Mouse (Mus musculus) intestine, postnatal 0 days (tissue): ENCODE measurements around the gene Lgr6. TPM values are rescaled to one million over a fixed set of nuclear protein-coding genes. Genes with fewer than 3 reads are reported as not detected.

Source experiments
- ATAC-seq: fragments of 200-750 bp; cut with Nextera tagmentation; 2 replicates; pipeline ENCODE4 v1.8.0; 2017; ENCODE audit warnings: mild to moderate bottlenecking, moderate TSS enrichment, moderate library complexity
- H3K27ac ChIP-seq: fragments of 300-500 bp; sonication (generic); 2 replicates; pipeline ENCODE4 v1.5.1; 2014; ENCODE audit warnings: mild to moderate bottlenecking, low read depth, low read length, moderate library complexity
- H3K27me3 ChIP-seq: fragments of 300-500 bp; sonication (generic); replicated peaks from 2 replicates; pipeline ENCODE4 v1.6.1; 2014; ENCODE audit warnings: low read length, mixed read lengths; ENCODE audit not compliant: control insufficient read depth, insufficient read depth
- H3K36me3 ChIP-seq: fragments of 300-500 bp; sonication (generic); 2 replicates; pipeline ENCODE4 v1.6.1; 2014; ENCODE audit warnings: mild to moderate bottlenecking, moderate library complexity; ENCODE audit not compliant: control insufficient read depth, insufficient read depth
- H3K4me1 ChIP-seq: fragments of 300-500 bp; sonication (generic); replicated peaks from 2 replicates; pipeline ENCODE4 v1.6.1; 2014; ENCODE audit warnings: antibody characterized with exemption, low read length, mixed read lengths; ENCODE audit not compliant: control insufficient read depth, insufficient read depth
- H3K4me2 ChIP-seq: fragments of 300-500 bp; sonication (generic); replicated peaks from 2 replicates; pipeline ENCODE4 v1.6.1; 2014; ENCODE audit warnings: low read depth, mild to moderate bottlenecking, moderate library complexity
- H3K4me3 ChIP-seq: fragments of 300-500 bp; sonication (generic); 2 replicates; pipeline ENCODE4 v1.5.1; 2014; ENCODE audit warnings: low read depth, low read length
- H3K9ac ChIP-seq: fragments of 300-500 bp; sonication (generic); 2 replicates; pipeline ENCODE4 v1.6.1; 2014; ENCODE audit warnings: mild to moderate bottlenecking, low read depth, low read length
- H3K9me3 ChIP-seq: fragments of 300-500 bp; sonication (generic); 2 replicates; pipeline ENCODE4 v1.6.1; 2016; ENCODE audit warnings: mixed run types; ENCODE audit not compliant: control insufficient read depth
- CTCF ChIP-seq: sonication (generic); IDR thresholded peaks from 2 replicates; pipeline ENCODE4 v1.5.1; 2016; ENCODE audit warnings: low read depth, mild to moderate bottlenecking, control low read depth, antibody characterized with exemption, moderate library complexity
- WGBS: fragments of 180-500 bp; shearing (Covaris S2); extraction: QIAGEN DNeasy Blood & Tissue Kit; methylation state at CpG from one replicate; pipeline ENCODE4 v1.1.7; 2014; 5-methylcytosine and 5-hydroxymethylcytosine counted together
- polyA plus RNA-seq: library from polyadenylated mRNA; unstranded; fragments of >200 nt; fragmentation: Nextera tagmentation; extraction: Ambion mirVana; gene quantifications from 2 replicates; pipeline ENCODE4 v1.2.1, GENCODE M21; 2015

Lgr6 gene
- polyA plus RNA-seq, 1 experiment from 2014 or later, result 0.44 TPM

DNA sequence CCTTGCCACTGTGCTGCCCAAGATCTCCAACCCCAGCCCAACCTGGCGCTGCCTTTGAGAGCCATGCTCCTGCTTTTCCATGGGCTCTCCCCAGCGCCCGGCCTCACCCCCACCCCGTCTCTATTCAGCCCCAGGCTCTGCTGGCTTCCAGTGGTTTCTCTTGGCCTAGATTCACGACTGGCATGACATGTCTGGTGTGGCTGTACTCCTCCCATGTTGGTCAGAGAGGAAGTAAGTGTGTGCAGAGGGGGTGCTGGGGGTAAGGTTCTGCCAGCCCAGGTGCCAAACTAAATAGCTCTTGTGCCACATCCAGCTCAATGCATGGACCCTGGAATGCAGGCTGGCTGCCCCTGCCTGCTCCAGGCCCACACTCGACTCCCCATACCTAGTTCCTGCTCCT, 44.9 kb downstream of the Lgr6 start:
- H3K4me2 ChIP-seq, result no peak overlapping the region
- no peak overlapping the region for H3K4me3 ChIP-seq
- H3K9ac ChIP-seq, result no peak overlapping the region
- no peaks in the 10 kb centered on the region for H3K9me3 ChIP-seq
- no peaks in the 10 kb centered on the region for H3K4me1 ChIP-seq
- no peaks in the 10 kb centered on the region for H3K27me3 ChIP-seq
- no peaks in the 10 kb centered on the region for H3K36me3 ChIP-seq
- 77% methylated on average over 6 of the region's 6 CpGs for WGBS
- H3K27ac ChIP-seq, result no peak overlapping the region
- no peak for TF ChIP-seq CTCF
- no peak for ATAC-seq

DNA sequence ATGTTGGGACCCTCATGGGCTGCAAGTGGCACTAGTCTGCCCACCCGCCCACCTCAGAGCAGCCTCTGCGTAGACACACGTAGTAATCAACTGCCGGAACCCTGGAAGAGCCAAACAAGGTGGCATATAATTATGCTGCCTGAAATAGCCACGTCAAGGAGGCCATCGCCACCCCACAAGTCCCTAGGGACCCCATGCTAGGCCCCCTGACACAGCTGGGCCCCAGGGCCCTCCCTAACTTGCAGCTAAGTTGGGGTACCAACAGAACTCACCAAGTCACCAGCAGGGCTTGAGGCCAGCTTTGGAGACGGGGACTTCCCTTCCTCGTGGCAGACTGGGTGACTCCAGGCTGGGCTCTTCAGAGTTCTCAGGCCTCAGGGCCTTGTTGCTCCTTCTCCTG, 48.2 kb downstream of the Lgr6 start:
- Histone ChIP-seq H3K4me1 (no peaks in the 10 kb centered on the region), H3K36me3 (no peaks in the 10 kb centered on the region), H3K9me3 (no peaks in the 10 kb centered on the region), H3K9ac (no peak overlapping the region), H3K4me2 (no peak overlapping the region), H3K4me3 (no peak overlapping the region), H3K27ac (no peak overlapping the region), H3K27me3 (no peaks in the 10 kb centered on the region)
- no peak for TF ChIP-seq CTCF
- 79% methylated on average over 8 of the region's 8 CpGs for WGBS
- no peak for ATAC-seq

DNA sequence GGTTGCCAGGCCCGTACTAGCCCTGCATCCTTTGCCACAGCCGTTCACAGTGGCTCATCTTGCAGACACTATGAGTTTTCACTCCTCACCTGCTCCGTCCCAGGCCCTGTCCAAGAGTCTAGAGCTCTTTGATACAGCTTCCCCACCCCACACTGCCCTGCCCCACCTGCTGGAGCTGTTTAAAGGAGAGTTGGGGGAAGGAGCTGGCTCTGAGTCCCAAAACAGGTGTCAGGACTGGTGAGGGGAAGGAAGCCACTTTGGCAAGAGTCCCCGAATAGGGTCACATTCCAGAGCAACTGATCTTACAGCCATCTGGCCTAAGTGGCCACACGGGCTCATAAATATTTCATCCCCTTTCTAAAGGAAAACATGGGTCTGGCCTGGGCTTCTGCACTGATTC, 51.0 kb downstream of the Lgr6 start:
- Histone ChIP-seq H3K9ac (no peak overlapping the region), H3K4me2 (no peak overlapping the region), H3K27me3 (no peaks in the 10 kb centered on the region), H3K9me3 (no peaks in the 10 kb centered on the region), H3K27ac (no peak overlapping the region), H3K36me3 (no peaks in the 10 kb centered on the region), H3K4me3 (no peak overlapping the region), H3K4me1 (no peaks in the 10 kb centered on the region)
- no peak for ATAC-seq
- WGBS, result 78% methylated on average over 5 of the region's 5 CpGs
- TF ChIP-seq CTCF, result no peak

DNA sequence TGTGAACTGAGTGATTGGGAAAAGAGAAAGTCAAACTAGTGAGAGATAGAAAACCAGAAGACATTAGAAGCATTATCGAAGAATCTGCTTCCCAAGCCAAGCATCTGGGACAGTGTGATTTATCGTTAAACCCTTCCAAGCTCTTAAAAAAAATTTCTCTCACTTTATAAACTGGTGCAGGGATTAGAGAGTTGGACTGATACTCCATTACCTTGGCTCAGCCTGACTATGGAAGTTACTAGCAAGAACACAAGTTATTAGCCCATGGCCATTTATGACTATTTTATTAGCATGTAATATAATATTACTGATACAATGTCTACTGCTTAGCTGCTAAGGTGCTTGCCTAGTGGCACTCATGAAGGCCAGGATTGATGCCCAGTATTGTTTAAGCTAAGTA, 60.6 kb downstream of the Lgr6 start:
- WGBS, result 87% methylated on average over 2 of the region's 2 CpGs
- no peak for TF ChIP-seq CTCF
- H3K4me1 ChIP-seq, result no peaks in the 10 kb centered on the region
- no peaks in the 10 kb centered on the region for H3K9me3 ChIP-seq
- H3K36me3 ChIP-seq, result no peaks in the 10 kb centered on the region
- no peak overlapping the region for H3K4me2 ChIP-seq
- H3K9ac ChIP-seq, result no peak overlapping the region
- H3K27me3 ChIP-seq, result no peaks in the 10 kb centered on the region
- H3K27ac ChIP-seq, result no peak overlapping the region
- no peak overlapping the region for H3K4me3 ChIP-seq
- no peak for ATAC-seq

DNA sequence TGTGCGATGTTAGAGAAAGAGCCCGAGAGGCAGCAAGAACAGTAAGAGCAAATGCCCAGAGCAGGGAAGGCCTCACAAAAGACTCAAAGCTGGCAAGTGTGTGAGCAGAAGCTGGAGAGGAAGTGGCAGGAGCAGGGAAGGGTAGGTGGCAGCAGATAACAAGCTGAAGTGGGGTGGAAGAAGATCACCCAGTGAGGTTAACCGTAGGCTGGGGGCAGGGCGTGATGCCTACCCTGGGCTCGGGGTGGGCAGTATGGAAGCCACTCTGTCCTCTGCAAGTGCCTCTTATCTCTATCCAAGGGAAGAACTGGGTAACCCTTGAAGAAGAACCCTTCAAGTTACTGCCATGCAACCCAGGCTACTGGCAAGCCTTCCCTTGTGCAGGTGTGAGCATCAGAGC, 68.8 kb downstream of the Lgr6 start:
- Histone ChIP-seq H3K9me3 (no peaks in the 10 kb centered on the region), H3K4me1 (no peaks in the 10 kb centered on the region), H3K36me3 (no peaks in the 10 kb centered on the region), H3K27me3 (no peaks in the 10 kb centered on the region), H3K27ac (no peak overlapping the region), H3K9ac (no peak overlapping the region), H3K4me2 (no peak overlapping the region), H3K4me3 (no peak overlapping the region)
- ATAC-seq, result no peak
- no peak for TF ChIP-seq CTCF
- WGBS, result 71% methylated on average over 5 of the region's 5 CpGs

DNA sequence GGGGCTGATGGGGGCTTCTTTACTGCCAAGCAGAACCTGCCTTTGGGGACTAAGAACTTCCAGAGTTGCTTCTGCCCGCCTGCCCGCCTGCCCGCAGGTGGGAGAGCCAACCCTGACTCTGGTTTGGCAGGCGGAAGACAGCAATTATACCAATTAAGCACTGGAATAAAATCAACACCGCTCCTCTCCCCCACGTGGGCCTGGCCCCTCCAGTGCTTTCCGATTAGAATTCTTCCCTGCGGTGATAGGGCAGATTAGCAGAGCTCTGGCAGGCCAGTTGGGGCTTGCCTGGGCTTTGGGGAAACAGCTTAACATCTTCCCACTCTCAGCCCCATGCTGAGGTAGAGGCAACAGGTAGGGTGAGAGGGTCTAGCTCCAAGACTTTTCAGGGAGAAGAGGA, 72.4 kb downstream of the Lgr6 start:
- no peaks in the 10 kb centered on the region for H3K36me3 ChIP-seq
- H3K9ac ChIP-seq, result no peak overlapping the region
- no peaks in the 10 kb centered on the region for H3K4me1 ChIP-seq
- no peak overlapping the region for H3K27ac ChIP-seq
- no peaks in the 10 kb centered on the region for H3K27me3 ChIP-seq
- no peak overlapping the region for H3K4me2 ChIP-seq
- TF ChIP-seq CTCF, result no peak
- no peak overlapping the region for H3K4me3 ChIP-seq
- ATAC-seq, result no peak
- 51% methylated on average over 8 of the region's 8 CpGs for WGBS
- no peaks in the 10 kb centered on the region for H3K9me3 ChIP-seq

DNA sequence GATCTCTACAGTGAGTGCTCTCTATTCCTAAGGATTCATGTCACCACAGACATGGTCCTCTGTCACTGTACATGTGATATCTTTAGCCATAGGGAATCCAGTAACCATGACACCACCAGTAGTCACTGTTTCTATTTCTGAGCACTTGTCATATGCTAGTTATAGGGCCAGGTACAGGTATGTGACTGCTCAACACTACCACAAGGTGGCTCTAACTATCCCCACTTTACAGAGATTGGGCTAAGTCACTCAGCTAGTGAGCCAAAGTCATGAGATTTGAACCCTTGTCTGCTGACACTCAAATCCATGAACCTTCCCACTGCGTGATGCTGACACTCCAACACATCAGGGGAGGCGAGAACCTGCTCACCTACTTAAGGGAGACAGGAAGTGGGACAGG, 75.0 kb downstream of the Lgr6 start:
- Histone ChIP-seq H3K4me3 (no peak overlapping the region), H3K9me3 (no peaks in the 10 kb centered on the region), H3K9ac (no peak overlapping the region), H3K36me3 (no peaks in the 10 kb centered on the region), H3K4me1 (no peaks in the 10 kb centered on the region), H3K27me3 (no peaks in the 10 kb centered on the region), H3K4me2 (no peak overlapping the region), H3K27ac (no peak overlapping the region)
- no peak for ATAC-seq
- 80% methylated on average over 2 of the region's 2 CpGs for WGBS
- TF ChIP-seq CTCF, result peak; percentile 48
